Mouse (Mus musculus): ENCODE measurements around the gene Gtf2h4.
A peak's percentile ranks its signal among the peaks of the same experiment; 100 is the strongest.

Gtf2h4 gene

GRCm38 (mm10) chr17:35673416-35674035, at the start of gene Gtf2h4:
Gene Gtf2h4 (minus strand): TSS chr17:35673739.
- DNase-seq (ENCODE audit: low read depth, low spot score): peak; percentile 93

- DNase-seq (ENCODE audit: low read depth, low spot score): no peak
Observed at GRCm38 (mm10) chr17:35721676-35722075, 48.1 kb upstream of the Gtf2h4 start.

GRCm38 (mm10) chr17:35720340-35720727, 46.8 kb upstream of the Gtf2h4 start:
- DNase-seq (ENCODE audit: low read depth, low spot score): no peak

- no peak for DNase-seq (ENCODE audit: low read depth, low spot score)
Observed at GRCm38 (mm10) chr17:35719616-35720339, 46.2 kb upstream of the Gtf2h4 start.

GRCm38 (mm10) chr17:35717080-35717479, 43.5 kb upstream of the Gtf2h4 start:
- no peak for DNase-seq (ENCODE audit: low read depth, low spot score)

- DNase-seq (ENCODE audit: low read depth, low spot score): no peak
Observed at GRCm38 (mm10) chr17:35716114-35716513, 42.6 kb upstream of the Gtf2h4 start.

- DNase-seq (ENCODE audit: low read depth, low spot score): no peak
Observed at GRCm38 (mm10) chr17:35710705-35711347, 37.3 kb upstream of the Gtf2h4 start.

GRCm38 (mm10) chr17:35708611-35709010, 35.1 kb upstream of the Gtf2h4 start:
- DNase-seq (ENCODE audit: low read depth, low spot score): no peak

GRCm38 (mm10) chr17:35707929-35708328, 34.4 kb upstream of the Gtf2h4 start:
- no peak for DNase-seq (ENCODE audit: low read depth, low spot score)

- DNase-seq (ENCODE audit: low read depth, low spot score): no peak
Observed at GRCm38 (mm10) chr17:35705836-35706235, 32.3 kb upstream of the Gtf2h4 start.

- no peak for DNase-seq (ENCODE audit: low read depth, low spot score)
Observed at GRCm38 (mm10) chr17:35704621-35705464, 31.3 kb upstream of the Gtf2h4 start, which contains the start of gene Ddr1. Gene Ddr1 (minus strand): TSS chr17:35704621.

- peak; percentile 70 for DNase-seq (ENCODE audit: low read depth, low spot score)
Observed at GRCm38 (mm10) chr17:35703751-35704271, 30.3 kb upstream of the Gtf2h4 start.

GRCm38 (mm10) chr17:35703065-35703464, 29.5 kb upstream of the Gtf2h4 start:
- no peak for DNase-seq (ENCODE audit: low read depth, low spot score)

GRCm38 (mm10) chr17:35702605-35703004, 29.1 kb upstream of the Gtf2h4 start:
- no peak for DNase-seq (ENCODE audit: low read depth, low spot score)

- DNase-seq (ENCODE audit: low read depth, low spot score): no peak
Observed at GRCm38 (mm10) chr17:35701978-35702461, 28.5 kb upstream of the Gtf2h4 start.

GRCm38 (mm10) chr17:35701203-35701977, 27.9 kb upstream of the Gtf2h4 start:
- no peak for DNase-seq (ENCODE audit: low read depth, low spot score)

GRCm38 (mm10) chr17:35700371-35700961, 26.9 kb upstream of the Gtf2h4 start:
- DNase-seq (ENCODE audit: low read depth, low spot score): no peak

- DNase-seq (ENCODE audit: low read depth, low spot score): no peak
Observed at GRCm38 (mm10) chr17:35699919-35700318, 26.4 kb upstream of the Gtf2h4 start.

- no peak for DNase-seq (ENCODE audit: low read depth, low spot score)
Observed at GRCm38 (mm10) chr17:35698501-35698883, 25.0 kb upstream of the Gtf2h4 start.

Data from forelimb bud, embryonic 11.5 days (tissue).